Mouse (Mus musculus) E14TG2a.4 (cell line): ENCODE data around the gene Olfr243.

Experiments
- CTCF ChIP-seq: conservative IDR thresholded peaks from 2 replicates; pipeline ENCODE4 v1.5.1; 2014; ENCODE audit warnings: low read length
- POU5F1 ChIP-seq: IDR thresholded peaks from 2 replicates; pipeline ENCODE4 v1.6.1; 2014; ENCODE audit warnings: low read length, borderline replicate concordance

DNA sequence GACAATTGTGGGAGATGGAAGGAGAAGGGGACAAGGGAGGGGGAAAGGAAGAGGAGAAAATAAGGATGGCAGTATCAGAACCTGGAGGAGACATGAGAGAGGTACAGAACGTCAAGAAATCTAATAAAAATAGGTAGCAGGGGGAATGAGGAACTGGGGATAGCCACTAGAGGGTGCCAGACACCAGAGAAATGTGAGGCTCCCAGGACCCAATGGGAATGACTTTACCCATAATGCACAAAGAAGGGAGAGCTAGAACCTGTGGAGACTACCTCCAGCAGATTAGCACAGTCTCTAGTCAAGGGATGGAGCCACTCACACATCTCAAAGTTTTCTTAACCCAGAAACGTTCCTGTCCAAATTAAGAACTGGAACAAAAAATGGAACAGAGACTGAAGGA, 2.4 kb upstream of the Olfr243 start:
- TF ChIP-seq CTCF: no peak
- TF ChIP-seq POU5F1: no peak
